ENCODE assay signal across 8 mouse cellular contexts in genomic region chr6:122892442-122893049, GRCm38 (mm10). TPM values are rescaled to one million over a fixed set of nuclear protein-coding genes. Genes with fewer than 3 reads are reported as not detected.
DNase-seq lines count a peak whose midpoint lies in the region; ATAC-seq and TF ChIP-seq lines count a peak whose summit lies in the region.

No protein-coding gene starts in this region.

- H3K4me1 ChIP-seq in heart, embryonic 12.5 days (replicated peaks), result no peaks in the 10 kb centered on the region
- no peaks in the 10 kb centered on the region for H3K4me1 ChIP-seq in heart, postnatal 0 days (ENCODE audit: control insufficient read depth, insufficient read depth)

- peak; percentile 85 for TF ChIP-seq CTCF in heart, postnatal 0 days (IDR thresholded peaks at IDR 0.05; ENCODE audit: low read depth)
- TF ChIP-seq CTCF in left cerebral cortex, adult 2 months (IDR thresholded peaks at IDR 0.05), result peak; percentile 87

- H3K27ac ChIP-seq in heart, embryonic 12.5 days (ENCODE audit: poor library complexity, severe bottlenecking), result no peak overlapping the region
- H3K27ac ChIP-seq in heart, postnatal 0 days (ENCODE audit: low read depth), result no peak overlapping the region
- H3K27ac ChIP-seq in left cerebral cortex, adult 2 months, result no peak overlapping the region

- no peak overlapping the region for H3K9ac ChIP-seq in heart, embryonic 12.5 days
- H3K9ac ChIP-seq in heart, postnatal 0 days (replicated peaks; ENCODE audit: low read depth, low read length), result no peak overlapping the region

- no peaks in the 10 kb centered on the region for H3K9me3 ChIP-seq in heart, embryonic 12.5 days (replicated peaks)
- no peaks in the 10 kb centered on the region for H3K9me3 ChIP-seq in heart, postnatal 0 days (replicated peaks; ENCODE audit: control insufficient read depth, low read length)

- no peak for TF ChIP-seq EP300 in heart, postnatal 0 days (IDR thresholded peaks at IDR 0.05; ENCODE audit: low read depth)

- ATAC-seq in heart, embryonic 12.5 days (ENCODE audit: insufficient number of reproducible peaks, low FRiP score), result no peak
- no peak for ATAC-seq in heart, postnatal 0 days (ENCODE audit: insufficient read depth, low read depth)

- H3K36me3 ChIP-seq in heart, embryonic 12.5 days, result peaks cover 34% of the 10 kb centered on the region
- H3K36me3 ChIP-seq in heart, postnatal 0 days (replicated peaks; ENCODE audit: control insufficient read depth, insufficient read depth, low read length), result peaks cover 25% of the 10 kb centered on the region

- 19% methylated on average over 2 of the region's 2 CpGs for WGBS in heart, embryonic 12.5 days
- 7% methylated on average over 2 of the region's 2 CpGs for WGBS in heart, postnatal 0 days

- H3K4me2 ChIP-seq in heart, embryonic 12.5 days, result no peak overlapping the region
- H3K4me2 ChIP-seq in heart, postnatal 0 days (ENCODE audit: low read depth, low read length), result no peak overlapping the region

- H3K4me3 ChIP-seq in heart, embryonic 12.5 days, result no peak overlapping the region
- H3K4me3 ChIP-seq in heart, postnatal 0 days (ENCODE audit: low read depth, low read length), result no peak overlapping the region
- H3K4me3 ChIP-seq in left cerebral cortex, adult 2 months, result no peak overlapping the region

- no peaks in the 10 kb centered on the region for H3K27me3 ChIP-seq in heart, embryonic 12.5 days (replicated peaks)
- no peaks in the 10 kb centered on the region for H3K27me3 ChIP-seq in heart, postnatal 0 days (ENCODE audit: control insufficient read depth, insufficient read depth, low read length)

- peak; percentile 87 for DNase-seq in heart, adult 11 months
- DNase-seq in MN1 (ENCODE audit: low spot score), result peak; percentile 62
- DNase-seq in cerebellum, postnatal 36 days, result peak; percentile 51 to 54
- DNase-seq in heart, postnatal 0 days (ENCODE audit: low spot score), result peak; percentile 35
- peak; percentile 56 to 71 for DNase-seq in left cerebral cortex, adult 2 months (ENCODE audit: extremely low spot score in 1 of 2, low spot score in 2 of 2)
- peak; percentile 70 for DNase-seq in mesoderm, embryonic 11.5 days (ENCODE audit: low read depth, low spot score)
- peak; percentile 34 to 76 for DNase-seq in spleen, adult 18-20 months

- intact Hi-C loops in left cerebral cortex, adult 2 months (cut with DNase I), result loop anchor here (1.0 to 10.0 kb wide), 4 partner anchors 295 to 1482 kb away; no protein-coding TSS in a partner anchor

RNA-seq across cellular contexts. Expression of gene Necap1, which starts 18.3 kb away (rescaled TPM):
- polyA plus RNA-seq in heart, embryonic 12.5 days (2016; fragmentation: Nextera tagmentation; extraction: Ambion mirVana), result 63.0 and 63.4 TPM in 2 replicates
- 37.7 and 40.3 TPM in 2 replicates for total RNA-seq in heart, postnatal 0 days (2014; rRNA removed; ENCODE audit: low replicate concordance)
- 35.9 and 37.0 TPM in 2 replicates for polyA plus RNA-seq in heart, postnatal 0 days (2015; fragmentation: Nextera tagmentation; extraction: Ambion mirVana)
- total RNA-seq in left cerebral cortex, adult 2 months (2021), result 100 to 1,000 TPM; 171 to 192 TPM

RNA-seq across cellular contexts. Expression of gene Clec4a1, which starts 29.1 kb away (rescaled TPM):
- polyA plus RNA-seq in heart, embryonic 12.5 days (2016; fragmentation: Nextera tagmentation; extraction: Ambion mirVana), result 0.22 and 0.23 TPM in 2 replicates
- total RNA-seq in heart, postnatal 0 days (2014; rRNA removed; ENCODE audit: low replicate concordance), result 0.54 TPM in 1 of 2 replicates, not detected in the other
- 1.8 and 2.0 TPM in 2 replicates for polyA plus RNA-seq in heart, postnatal 0 days (2015; fragmentation: Nextera tagmentation; extraction: Ambion mirVana)
- under 1 TPM; 0.58 to 0.86 TPM for total RNA-seq in left cerebral cortex, adult 2 months (2021)

RNA-seq across cellular contexts. Expression of gene C3ar1, which starts 36.6 kb away (rescaled TPM):
- 1.4 and 1.7 TPM in 2 replicates for polyA plus RNA-seq in heart, embryonic 12.5 days (2016; fragmentation: Nextera tagmentation; extraction: Ambion mirVana)
- 0.46 and 2.9 TPM in 2 replicates for total RNA-seq in heart, postnatal 0 days (2014; rRNA removed; ENCODE audit: low replicate concordance)
- polyA plus RNA-seq in heart, postnatal 0 days (2015; fragmentation: Nextera tagmentation; extraction: Ambion mirVana), result 2.3 and 2.4 TPM in 2 replicates
- total RNA-seq in left cerebral cortex, adult 2 months (2021), result under 1 TPM; 0.47 to 0.75 TPM

RNA-seq across cellular contexts. Expression of gene Clec4a3, which starts 59.8 kb away (rescaled TPM):
- 0.33 and 0.61 TPM in 2 replicates for polyA plus RNA-seq in heart, embryonic 12.5 days (2016; fragmentation: Nextera tagmentation; extraction: Ambion mirVana)
- 1.3 and 2.7 TPM in 2 replicates for total RNA-seq in heart, postnatal 0 days (2014; rRNA removed; ENCODE audit: low replicate concordance)
- 2.5 and 3.4 TPM in 2 replicates for polyA plus RNA-seq in heart, postnatal 0 days (2015; fragmentation: Nextera tagmentation; extraction: Ambion mirVana)
- total RNA-seq in left cerebral cortex, adult 2 months (2021), result 1 to 10 TPM; 1.5 to 2.0 TPM

Comparison
In these comparisons a context has a peak if more than half of its experiments do, and no peak if none do; other contexts are left out.
1. DNase-seq: peak in every context shown above with its lines; median percentile 87 in heart, adult 11 months; 70 in mesoderm, embryonic 11.5 days; 64 in left cerebral cortex, adult 2 months; 62 in MN1; 55 in spleen, adult 18-20 months; 52 in cerebellum, postnatal 36 days; 35 in heart, postnatal 0 days.